ENCODE assay signal across 9 mouse cellular contexts in the genomic region with DNA sequence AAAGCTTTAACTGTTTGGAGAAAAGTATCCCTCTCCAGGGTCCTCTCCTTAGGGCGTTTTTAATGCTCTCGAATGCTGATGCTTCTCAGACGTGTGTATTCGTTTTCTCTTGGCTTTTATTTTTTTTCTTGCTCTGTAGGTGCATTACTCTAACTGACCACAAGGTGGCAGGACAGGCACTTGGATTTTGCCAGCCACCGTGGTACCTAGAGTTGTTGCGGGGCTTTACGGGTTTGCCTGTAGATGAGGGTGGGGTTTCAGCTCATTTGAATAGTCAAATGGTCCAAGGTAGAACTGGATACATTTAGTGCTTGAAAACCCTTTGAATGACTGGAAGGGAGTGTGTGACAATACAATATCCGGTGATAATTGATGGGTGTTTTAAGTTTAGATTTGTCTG.
DNase-seq lines count a peak whose midpoint lies in the region; ATAC-seq lines count a peak whose summit lies in the region.
"Had no signal": no experiment of that assay in that cellular context is flagged by ENCODE, and none has a peak within 500 bp of the region (broad histone marks: within the 10 kb centered on the region; RNA-seq: fewer than 3 reads in every experiment).

No protein-coding gene starts in this region.

- H3K27ac ChIP-seq in kidney, embryonic 15.5 days = no peak overlapping the region
- H3K27ac ChIP-seq: lung, embryonic 15.5 days had no signal

- H3K9ac ChIP-seq in kidney, embryonic 15.5 days = no peak overlapping the region
- H3K9ac ChIP-seq: lung, embryonic 15.5 days had no signal

- no peak for ATAC-seq in cerebellum, adult (ENCODE audit: insufficient number of reproducible peaks, low FRiP score, low TSS enrichment)
- 0 out of 2 replicates have a peak, but pooled peaks have one; percentile 48 for ATAC-seq in erythroblast, adult 5-6 weeks (replicated peaks; ENCODE audit: low FRiP score, poor library complexity, severe bottlenecking)
- ATAC-seq in kidney, embryonic 15.5 days (replicated peaks; ENCODE audit: low FRiP score) = 0 out of 2 replicates have a peak, but pooled peaks have one; percentile 28
- peak; percentile 89 for ATAC-seq in megakaryocyte progenitor cell, adult 5-6 weeks (replicated peaks; ENCODE audit: poor library complexity)

- H3K9me3 ChIP-seq in kidney, embryonic 15.5 days (replicated peaks) = no peaks in the 10 kb centered on the region
- H3K9me3 ChIP-seq: lung, embryonic 15.5 days had no signal

- WGBS in kidney, embryonic 15.5 days = 8% methylated on average over 8 of the region's 8 CpGs

- DNase-seq in cerebellum, adult 9-10 months = peak; percentile 8
- DNase-seq in 3T3-L1 (ENCODE audit: low read depth, low spot score) = peak; percentile 60
- peak; percentile 82 for DNase-seq in ZHBTc4 (ENCODE audit: low read depth, low spot score)
- peak; percentile 70 for DNase-seq in splenic B cell, adult 2 months (ENCODE audit: low read depth, low spot score)

- H3K4me2 ChIP-seq in kidney, embryonic 15.5 days = no peak overlapping the region
- H3K4me2 ChIP-seq: lung, embryonic 15.5 days had no signal

- no peaks in the 10 kb centered on the region for H3K27me3 ChIP-seq in kidney, embryonic 15.5 days
- no peaks in the 10 kb centered on the region for H3K27me3 ChIP-seq in splenic B cell, adult 2 months (ENCODE audit: control insufficient read depth, insufficient read depth, low read length, poor library complexity, severe bottlenecking)
- H3K27me3 ChIP-seq: lung, embryonic 15.5 days had no signal

- H3K36me3 ChIP-seq in kidney, embryonic 15.5 days = no peaks in the 10 kb centered on the region
- no peaks in the 10 kb centered on the region for H3K36me3 ChIP-seq in splenic B cell, adult 2 months (ENCODE audit: control insufficient read depth, insufficient read depth, low read length, poor library complexity, severe bottlenecking)
- H3K36me3 ChIP-seq: lung, embryonic 15.5 days had no signal

- H3K4me1 ChIP-seq in kidney, embryonic 15.5 days = no peaks in the 10 kb centered on the region
- H3K4me1 ChIP-seq: lung, embryonic 15.5 days had no signal

- no peak overlapping the region for H3K4me3 ChIP-seq in kidney, embryonic 15.5 days (replicated peaks)
- H3K4me3 ChIP-seq: lung, embryonic 15.5 days had no signal

Comparison
In these comparisons a context has a peak if more than half of its experiments do, and no peak if none do; other contexts are left out.
1. DNase-seq: peak in every context shown above with its lines; median percentile 82 in ZHBTc4; 70 in splenic B cell, adult 2 months; 60 in 3T3-L1; 8 in cerebellum, adult 9-10 months.